Mouse (Mus musculus): ENCODE measurements around the gene Klre1. TPM values are rescaled to one million over a fixed set of nuclear protein-coding genes. Genes with fewer than 3 reads are reported as not detected.
A peak's percentile ranks its signal among the peaks of the same experiment; 100 is the strongest.

Klre1 gene
- total RNA-seq (2021) = not detected in 2 replicates
- long read RNA-seq, experiment 1 = 0 reads
- long read RNA-seq, experiment 2 = 0 reads

DNA sequence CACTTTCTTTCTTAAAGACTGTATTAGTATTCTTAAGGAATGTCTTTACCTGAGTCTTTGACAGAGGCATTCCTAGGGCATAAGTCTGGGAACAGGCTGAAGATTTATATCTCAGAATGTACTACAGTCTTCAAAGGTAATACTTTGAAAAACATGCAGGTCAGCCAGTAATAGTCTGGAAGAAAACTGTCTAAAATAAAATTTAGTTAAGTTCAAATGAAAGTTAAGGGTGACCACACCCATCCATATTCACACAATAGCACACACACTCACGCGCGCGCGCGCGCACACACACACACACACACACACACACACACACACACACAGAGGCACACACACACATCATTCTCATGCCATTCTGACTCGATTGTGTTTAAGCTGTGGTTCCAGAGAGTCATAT lies at the start of gene Klre1:
Gene Klre1, plus strand, starts transcription at position 301 of the 400 bp plus-strand sequence.
- DNase-seq = no peak

DNA sequence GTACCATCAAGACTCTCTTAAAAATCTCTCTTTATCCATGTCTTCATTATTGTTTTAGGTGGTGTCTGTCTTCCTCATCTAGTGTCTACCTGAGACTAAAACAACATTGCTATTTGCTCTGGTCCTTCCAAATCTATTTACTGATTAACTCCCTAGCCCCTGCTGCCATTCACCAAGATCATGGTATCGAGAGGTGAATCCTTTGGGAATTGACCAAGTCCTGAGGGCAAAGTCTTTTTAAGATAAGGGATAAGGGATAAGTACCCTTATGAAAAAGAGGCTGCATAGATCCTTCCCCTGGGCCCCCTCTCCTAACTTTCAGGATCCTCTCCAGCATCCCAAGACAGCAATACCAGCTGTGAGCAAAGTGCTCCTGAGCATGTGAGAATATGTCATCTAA lies 48.1 kb upstream of the Klre1 start:
- no peak for DNase-seq

DNA sequence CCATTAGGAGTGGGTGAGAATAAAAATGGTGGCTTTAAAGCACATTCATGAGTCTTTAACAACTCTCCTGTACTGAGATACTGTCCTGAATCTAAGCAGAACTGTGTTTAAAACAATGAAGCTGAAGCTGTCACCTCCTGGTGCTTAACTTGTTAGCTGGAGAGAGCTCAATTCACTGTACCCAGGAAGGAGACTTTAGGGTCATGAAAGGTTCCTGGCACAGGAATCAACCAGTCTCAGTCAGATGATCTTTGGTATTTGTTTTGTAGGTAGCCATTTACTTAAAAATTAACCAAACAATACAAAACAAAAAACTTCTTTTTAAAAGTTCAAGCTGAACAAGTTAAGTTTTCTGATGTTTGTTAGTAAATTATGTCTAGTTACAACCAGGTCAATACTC lies 47.4 kb upstream of the Klre1 start:
- no peak for DNase-seq

DNA sequence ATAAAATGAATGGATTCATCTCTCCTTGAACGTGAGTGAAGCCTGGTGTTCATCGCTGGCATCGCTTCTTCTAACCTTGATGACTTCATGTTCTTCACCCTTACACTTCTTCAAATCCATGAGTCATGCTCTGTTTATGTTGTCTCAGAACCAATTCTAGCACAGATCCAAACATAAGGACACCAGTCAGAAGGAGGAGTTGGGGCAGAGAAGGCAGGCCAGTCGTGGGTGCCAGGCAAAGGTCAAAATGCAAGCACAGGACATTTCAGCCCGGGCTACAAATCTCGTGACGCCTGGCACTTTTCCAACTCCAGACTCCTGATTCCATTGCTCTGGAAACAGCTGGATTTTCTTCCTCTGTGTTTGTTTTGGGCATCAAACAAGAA lies 45.2 kb upstream of the Klre1 start:
- peak; percentile 90 for DNase-seq

DNA sequence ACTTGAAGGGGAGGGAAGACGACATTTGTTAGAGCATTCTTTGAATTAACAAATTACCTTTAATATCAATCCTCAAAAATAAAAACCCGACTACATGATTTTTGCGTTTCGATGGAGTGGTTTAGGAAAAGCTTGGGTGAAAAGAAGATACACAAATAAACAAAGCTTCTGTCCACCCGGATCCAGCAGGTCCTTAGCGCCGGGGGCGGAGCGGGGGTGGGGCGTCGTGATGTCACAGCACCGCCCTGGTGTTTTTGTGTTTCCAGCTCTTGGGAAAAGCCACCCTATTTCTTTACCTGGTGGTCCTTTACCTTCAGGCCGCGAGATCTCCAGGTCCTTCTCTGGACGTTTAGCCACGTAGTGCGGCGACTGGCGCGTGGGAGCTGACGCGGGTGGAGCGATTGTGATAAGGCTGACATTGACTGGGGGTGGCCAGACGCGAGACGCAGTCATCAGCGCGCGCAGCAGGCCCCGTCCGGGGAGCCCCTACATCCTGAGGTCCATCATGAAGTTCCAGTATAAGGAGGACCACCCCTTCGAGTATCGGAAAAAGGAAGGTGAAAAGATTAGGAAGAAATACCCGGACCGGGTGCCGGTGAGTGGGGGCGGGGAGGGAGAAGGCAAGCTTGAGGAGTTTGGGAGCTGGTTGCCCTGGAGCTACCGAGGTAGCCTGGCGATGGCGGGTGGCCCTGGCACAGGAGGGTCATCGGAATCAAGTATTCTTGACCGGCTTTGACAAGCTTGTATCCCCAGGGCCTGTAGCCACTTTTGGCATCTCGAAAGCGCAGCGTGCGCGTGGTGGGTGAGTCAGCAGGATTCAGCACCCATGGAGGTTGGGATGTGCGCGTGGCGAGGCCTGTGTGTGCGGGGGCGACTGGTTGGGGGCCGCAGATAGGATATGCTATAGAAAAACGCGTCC lies 44.5 kb upstream of the Klre1 start, which contains the start of gene Gabarapl1:
Gene Gabarapl1, plus strand, starts transcription at position 219 of the 919 bp plus-strand sequence.
- DNase-seq = peak; percentile 92

DNA sequence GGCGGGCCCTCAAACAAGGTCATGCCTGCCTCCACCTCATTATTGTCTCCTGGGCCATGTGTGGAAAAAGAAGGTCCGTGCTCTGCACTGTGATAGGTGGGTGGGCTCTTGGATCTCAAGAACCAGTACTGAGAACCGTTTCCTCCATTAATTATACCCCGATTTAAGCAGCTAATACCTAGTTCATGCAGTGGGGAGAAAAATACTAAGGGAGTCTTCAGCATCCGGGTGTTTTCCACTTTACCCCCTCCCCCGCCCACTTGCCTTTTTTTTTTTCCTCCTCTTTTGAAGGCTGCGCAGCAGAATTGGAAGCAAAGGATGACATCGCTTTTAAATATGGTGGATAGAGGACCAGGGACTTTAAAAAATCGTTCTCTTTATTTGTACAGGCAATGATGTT lies 43.6 kb upstream of the Klre1 start:
- peak; percentile 40 for DNase-seq

DNA sequence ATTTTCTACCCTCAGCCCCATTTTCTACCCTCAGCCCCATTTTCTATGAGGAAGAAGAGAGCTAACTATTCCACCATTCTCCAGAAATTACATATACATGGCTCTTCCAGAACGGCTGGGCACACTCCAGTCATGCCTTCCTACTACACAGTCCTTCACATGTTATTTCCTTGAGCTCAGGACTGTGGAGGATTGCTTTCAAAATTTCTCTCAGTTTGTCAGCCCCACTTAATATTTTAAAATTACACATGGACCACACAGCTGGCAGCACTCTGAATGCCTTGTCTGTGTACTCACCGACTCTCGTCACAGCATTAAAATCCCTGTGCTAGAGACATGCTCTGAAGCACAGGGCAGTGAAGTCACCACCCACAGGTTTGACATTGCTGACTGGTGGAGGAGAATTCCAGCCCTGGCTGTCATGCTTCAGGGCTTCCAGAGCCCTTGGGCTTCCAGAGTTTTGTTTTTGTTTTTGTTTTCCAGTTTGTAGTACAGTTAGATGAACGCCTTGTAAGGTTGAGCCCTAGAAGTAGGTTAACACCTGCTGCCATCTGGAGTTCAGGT lies 43.0 kb upstream of the Klre1 start:
- no peak for DNase-seq

DNA sequence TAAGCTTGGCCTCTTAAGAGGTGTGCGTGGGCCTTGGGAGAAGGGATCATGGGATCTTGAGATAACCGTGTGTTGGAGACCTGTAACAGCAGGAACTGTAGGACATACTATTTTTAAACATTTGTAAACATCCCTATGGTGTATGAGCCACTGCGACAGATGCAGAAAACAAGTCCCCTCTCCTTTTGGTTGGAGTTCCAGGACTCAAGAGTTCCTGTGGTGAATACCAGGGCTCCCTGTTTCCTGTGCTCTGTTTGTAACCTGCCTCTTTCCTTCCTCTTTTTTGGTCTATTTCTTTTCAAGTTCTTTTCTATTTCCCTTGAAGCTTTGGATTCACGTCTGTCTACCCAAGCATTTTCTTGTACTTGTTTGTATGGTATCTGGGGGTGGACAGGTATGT lies 42.0 kb upstream of the Klre1 start:
- no peak for DNase-seq

DNA sequence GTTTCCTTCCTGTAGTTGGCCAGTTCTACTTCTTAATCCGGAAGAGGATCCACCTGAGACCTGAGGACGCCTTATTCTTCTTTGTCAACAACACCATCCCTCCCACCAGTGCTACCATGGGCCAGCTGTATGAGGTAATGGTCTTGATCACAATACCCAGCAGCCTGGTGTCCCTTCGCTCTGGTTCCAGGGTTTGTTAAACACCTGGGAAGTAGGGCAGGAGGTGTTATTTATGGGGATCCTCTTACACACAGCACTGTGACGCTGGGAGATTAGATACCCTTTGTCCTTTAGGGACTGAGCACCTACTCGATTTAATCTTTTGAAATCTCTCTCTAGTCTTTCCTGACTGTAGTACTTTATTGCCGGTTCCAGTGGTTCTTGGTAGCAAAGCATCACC lies 39.1 kb upstream of the Klre1 start:
- no peak for DNase-seq

DNA sequence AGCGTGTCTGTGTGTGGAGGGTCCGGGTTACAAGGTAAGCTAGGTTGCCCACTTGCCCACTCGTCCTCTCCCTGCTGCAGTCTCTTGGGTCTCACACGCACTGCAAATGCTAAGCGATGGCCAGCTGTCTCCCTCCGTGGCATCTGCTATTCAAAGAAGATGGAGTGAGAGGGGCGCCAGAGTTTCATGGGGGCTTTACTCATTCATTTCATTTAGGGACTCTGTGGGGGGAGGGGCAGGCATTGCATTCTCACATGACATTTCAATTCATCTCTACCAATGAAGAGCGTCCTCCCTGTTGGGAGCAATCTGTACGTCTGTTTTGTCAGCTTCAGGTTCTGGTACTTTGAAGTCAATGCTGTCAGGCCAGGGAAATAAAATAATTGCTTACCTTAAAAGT lies 35.8 kb upstream of the Klre1 start:
- DNase-seq = no peak

DNA sequence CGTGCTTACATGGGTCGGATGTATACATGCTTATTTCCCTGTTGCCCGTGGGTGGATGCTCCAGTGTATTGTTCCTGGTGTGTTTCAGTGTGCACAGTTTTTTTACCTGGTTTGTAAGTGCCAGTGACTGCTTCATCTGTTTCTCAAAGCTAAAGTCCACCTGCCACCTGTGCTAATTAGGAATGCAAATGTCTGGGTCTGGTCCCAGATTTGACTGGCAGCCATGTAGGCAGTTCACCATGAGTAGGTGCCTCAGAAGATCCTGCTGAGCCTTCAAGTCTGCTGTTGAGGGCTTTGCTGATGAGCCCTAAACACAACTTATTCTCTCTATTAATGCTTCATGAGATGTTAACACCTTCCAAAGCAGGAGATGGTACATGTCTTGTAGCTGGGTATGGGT lies 35.2 kb upstream of the Klre1 start:
- DNase-seq = no peak

DNA sequence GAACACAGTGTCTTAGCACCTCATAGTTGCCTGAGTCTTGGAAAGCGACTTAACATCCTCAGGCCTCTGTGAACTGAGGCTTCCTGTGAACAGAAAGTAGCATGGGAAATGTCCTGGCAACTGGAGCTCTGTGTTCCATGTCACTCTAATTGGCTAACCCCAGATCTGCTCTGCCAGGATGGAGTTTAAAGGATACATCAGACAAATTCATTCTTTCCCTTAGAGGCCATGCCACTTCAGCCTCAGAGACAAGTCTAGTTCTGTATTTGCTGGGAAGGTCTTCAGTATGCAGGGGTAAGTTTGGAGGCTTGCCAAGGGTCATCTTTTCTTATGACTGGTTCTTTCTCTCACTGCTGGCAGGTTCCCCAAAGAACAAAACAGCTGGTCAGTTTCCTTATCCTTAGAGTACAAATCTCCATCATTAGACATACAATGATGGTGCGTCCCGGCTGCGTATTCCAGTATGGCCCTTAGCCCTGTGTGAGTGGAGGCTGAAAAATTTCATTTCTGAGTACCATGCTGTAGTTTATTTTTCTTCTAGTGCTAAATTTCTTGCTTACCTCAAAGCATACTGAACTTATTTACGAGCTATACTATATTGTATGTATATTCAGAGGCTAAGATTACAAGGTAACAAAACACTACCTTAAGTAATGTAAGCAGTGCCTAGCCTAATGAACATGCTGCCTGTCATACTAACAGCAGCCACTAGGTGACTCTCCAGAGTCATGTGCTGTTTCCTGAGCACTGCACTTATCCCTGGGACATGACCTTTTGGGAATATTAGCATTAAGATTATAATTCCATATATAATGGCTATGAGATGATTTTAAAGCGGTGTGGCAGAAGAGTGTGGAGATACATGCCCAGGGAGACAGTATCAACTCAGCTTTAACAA lies 33.7 kb upstream of the Klre1 start:
- DNase-seq = peak; percentile 74

DNA sequence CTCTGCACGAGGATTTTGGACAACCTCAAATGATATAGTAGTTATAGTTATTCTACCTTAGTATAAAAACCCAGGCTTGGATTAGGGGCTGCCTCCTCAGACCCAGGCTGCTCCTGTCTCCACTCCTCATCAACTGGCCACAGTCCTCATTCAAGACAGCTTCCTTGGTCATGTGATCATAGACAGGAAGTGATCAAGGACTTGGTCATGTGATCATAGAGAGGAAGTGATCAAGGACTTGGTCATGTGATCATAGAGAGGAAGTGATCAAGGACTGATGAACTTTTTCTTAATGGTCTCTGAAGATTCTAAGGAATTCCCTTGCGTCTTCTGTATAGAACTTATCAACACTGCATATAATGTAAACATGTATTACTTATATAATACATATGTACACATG lies 30.4 kb upstream of the Klre1 start:
- DNase-seq = no peak

DNA sequence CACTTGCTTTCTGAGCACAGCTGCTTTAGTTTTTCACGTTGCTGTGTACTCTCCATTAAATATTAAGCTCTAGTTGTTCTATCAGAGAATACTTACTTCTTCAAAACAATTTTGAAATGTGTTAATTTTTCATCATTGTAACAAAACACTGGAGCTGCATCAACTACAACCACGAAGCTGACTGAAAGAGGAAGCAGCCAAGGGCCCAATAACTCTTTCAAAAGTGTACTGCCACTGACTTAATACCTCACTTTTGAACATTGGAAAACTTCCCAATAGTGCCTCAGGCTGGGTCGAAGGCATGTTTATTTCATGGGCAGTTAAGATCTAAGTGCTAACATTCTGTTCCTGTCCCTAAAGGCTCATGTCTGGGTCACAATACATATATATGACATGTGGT lies 29.7 kb upstream of the Klre1 start:
- no peak for DNase-seq

DNA sequence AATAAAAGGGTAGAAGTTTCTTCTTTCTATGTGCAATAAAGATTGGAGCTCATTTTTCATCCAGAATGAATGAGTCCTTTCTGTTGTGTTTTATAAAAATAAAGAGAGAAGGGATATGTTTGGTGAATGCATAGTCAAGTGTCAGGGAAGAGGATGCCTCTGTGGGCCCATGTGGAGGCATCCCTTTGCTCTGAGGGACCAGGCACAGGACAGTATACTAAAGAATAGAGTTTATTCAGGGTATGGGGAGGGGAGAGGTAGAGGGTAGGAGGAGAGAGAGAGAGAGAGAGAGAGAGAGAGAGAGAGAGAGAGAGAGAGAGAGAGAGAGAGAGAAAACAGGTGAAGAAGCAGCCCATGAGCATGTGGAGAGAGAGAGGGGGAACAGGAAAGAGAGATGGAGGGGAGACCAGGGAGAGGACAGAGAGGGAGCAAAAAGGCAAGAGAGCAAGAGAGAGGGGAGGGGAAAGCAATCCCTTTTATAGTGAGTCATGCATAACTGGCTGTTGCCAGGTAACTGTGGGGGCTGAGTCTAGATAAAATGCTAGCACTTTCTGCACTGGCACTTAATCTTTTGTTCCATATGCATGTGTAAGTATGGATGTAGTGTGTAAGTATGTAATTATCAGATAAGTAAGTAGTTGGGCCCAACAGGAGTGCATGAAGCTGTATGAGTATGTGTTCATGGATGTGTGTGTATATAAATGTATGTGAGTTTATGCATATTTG lies 20.2 kb upstream of the Klre1 start:
- no peak for DNase-seq

DNA sequence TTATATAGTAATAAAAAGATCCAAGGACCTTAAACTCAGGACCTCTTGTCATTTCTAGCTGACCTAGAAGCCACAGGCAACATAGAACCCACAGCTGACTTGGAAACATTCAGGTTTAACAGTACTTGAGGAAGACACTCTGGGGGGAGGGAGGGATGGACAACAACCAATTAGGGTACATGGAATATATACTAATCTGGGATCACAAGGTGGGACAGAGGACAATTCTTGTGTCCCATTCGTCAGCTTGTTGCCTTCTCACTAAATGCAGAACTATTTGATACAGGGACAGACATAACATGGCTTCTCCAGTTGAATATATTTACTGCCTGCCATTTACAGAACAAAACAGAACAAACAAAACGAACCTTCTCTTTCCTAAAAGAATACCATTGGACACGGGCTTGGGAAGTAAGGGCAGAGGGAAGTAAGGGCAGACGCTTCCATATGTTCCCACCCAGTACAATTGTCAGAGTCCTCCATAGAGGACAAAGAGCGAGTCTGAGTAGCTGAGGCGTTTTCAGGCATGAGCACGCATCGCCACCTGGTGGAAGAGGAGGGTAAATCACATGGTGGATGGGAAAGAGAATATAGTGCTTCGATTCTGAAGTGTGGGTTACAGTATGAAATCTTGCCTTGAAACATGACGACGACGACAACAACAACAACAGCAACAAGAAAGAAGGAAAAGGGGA lies 18.6 kb upstream of the Klre1 start:
- peak; percentile 83 for DNase-seq

DNA sequence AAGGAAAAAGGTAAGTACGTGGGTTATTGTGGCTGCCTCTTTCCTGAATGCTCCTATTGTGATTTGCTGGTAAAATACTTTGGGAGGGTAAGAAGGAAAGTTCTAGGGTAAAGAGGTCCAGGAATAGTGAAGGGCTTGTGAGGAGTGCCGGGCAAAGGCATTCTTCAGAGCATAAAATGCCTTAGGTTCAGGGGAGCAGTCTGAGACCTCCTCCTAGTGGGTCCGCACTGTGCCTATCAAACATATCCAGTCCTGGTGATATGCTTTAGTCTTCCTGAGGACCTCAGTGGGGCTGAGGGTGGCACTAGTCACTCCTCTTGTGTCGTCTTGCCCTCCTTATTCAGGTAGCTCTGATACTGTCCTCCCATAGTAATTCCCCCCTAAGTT lies 18.1 kb upstream of the Klre1 start:
- DNase-seq = no peak

DNA sequence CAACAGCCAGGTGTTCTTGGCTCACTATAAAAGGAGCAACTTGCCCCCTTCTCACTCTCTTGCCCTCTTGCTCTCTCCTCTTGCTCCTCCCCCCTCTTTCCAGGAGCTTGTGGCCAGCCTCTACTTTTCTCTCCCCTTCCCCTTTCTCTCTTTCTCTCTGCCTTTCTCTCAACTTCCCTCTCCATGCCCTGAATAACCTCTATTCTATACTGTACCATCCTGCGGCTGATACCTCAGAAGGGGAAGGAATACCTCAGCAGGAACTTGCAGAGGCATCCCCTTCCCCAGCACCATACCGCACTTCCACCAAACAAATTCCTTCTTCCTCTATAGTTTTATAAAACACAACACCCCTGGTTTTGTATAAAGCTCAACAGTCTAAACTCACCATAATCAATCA lies 12.4 kb upstream of the Klre1 start:
- DNase-seq = no peak

DNA sequence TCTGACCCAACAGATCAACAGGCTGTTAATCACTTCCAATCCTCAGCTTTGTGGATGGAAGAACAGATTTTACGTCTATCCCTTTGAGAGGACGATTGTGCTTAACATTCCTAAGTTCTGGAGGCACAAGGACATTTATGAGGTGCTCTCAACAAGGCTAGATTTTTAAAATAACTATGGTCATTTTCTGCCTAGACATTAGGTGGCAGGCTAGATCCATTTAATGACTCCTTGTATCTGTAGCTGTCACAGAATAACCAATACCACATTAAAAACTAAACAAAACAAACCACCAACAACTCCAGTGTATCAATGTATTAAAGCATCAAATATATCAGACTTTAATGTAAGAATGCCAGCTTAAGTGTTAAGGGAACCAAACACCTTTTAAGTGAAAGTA lies 2.4 kb upstream of the Klre1 start:
- no peak for DNase-seq

DNA sequence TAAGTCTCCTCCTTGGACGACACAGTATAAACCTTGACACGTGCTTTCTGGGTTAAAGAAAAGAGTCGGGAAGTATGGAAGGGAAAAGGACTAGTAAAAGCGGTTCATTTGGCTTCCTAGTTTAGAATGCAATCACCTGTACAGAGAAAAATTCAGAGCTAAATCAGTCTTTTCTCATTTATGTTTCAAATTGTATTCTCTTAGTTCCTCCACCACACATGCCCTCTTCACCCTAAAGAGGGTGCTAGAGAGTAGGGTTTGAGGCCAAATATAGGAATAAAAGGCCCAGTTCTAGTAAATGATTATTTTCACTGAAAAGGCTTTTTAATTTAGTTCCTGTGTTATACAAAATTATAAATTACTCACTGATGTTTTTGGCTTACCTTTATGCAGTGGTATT lies 3.6 kb downstream of the Klre1 start:
- DNase-seq = peak; percentile 8

DNA sequence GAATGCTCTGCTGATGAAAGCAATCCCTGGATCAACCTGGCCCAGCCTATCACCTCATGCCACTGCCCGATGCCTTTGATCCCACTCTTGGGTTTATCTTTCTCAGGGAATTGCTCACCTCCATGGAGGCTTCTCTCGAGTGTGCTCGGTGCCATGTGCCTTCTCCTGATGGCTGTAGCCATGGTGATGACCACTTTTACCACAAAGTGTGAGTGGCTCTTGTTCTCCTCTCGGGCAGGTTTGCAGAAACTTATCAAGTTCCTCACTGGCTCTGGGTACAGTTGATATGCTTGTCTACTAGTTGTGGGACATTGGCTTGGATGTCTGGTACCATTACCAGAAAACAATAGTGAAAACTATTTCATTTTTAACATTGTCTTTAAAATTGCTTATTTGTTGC lies 4.2 kb downstream of the Klre1 start:
- DNase-seq = no peak

DNA sequence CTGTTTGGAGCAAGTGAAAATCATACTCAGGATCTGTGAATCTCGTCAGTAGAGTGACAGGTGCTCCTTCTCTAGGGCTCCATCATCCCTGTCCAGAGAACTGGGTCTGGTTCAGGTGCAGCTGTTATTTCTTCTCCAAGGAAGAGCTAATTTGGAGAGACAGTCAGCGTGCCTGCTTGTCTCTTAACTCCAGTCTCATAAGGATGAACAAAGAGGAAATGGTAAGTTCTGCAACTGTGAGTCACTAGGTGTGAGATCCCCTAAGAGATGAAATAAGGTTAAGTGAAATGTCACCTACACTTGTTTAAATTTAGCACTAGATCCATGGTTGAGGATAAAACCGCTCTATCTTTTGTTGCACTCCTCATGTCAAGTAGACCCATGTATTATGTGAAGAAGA lies 5.3 kb downstream of the Klre1 start:
- no peak for DNase-seq

All from adrenal gland, postnatal 14 days (tissue).